Mouse (Mus musculus) E14TG2a.4 (cell line): ENCODE results near the gene Flt3l.
"Not testable (repeated sequence)": the region's sequence is repeated elsewhere in the genome, so short reads cannot be mapped to it uniquely, and the experiment has no call there.

ENCODE experiments used
- H3K27me3 ChIP-seq: 2 replicates; pipeline ENCODE4 v1.6.1; 2014; ENCODE audit warnings: low read length, control low read depth; ENCODE audit not compliant: insufficient read depth
- H3K36me3 ChIP-seq: 2 replicates; pipeline ENCODE4 v1.6.1; 2014; ENCODE audit warnings: low read length, control low read depth; ENCODE audit not compliant: insufficient read depth
- H3K4me1 ChIP-seq: replicated peaks from 2 replicates; pipeline ENCODE4 v1.6.1; 2014; ENCODE audit warnings: low read depth, low read length, control low read depth
- H3K4me3 ChIP-seq: replicated peaks from 2 replicates; pipeline ENCODE4 v1.5.1; 2014; ENCODE audit warnings: mild to moderate bottlenecking, low read length
- H3K9me3 ChIP-seq: 2 replicates; pipeline ENCODE4 v1.6.1; 2014; ENCODE audit warnings: low read length, control low read depth
- CTCF ChIP-seq: conservative IDR thresholded peaks from 2 replicates; pipeline ENCODE4 v1.5.1; 2014; ENCODE audit warnings: low read length
- NANOG ChIP-seq: IDR thresholded peaks from 2 replicates; pipeline ENCODE4 v1.6.1; 2014; ENCODE audit warnings: borderline replicate concordance, low read length, mixed read lengths
- POU5F1 ChIP-seq: IDR thresholded peaks from 2 replicates; pipeline ENCODE4 v1.6.1; 2014; ENCODE audit warnings: low read length, borderline replicate concordance

Gene Flt3l

GRCm38 (mm10) chr7:45103652-45104180 lies 32.5 kb downstream of the Flt3l start, which contains the start of gene Fcgrt:
Fcgrt (minus strand) TSS chr7:45103851.
- no peaks in the 10 kb centered on the region for H3K27me3 ChIP-seq
- no peaks in the 10 kb centered on the region for H3K9me3 ChIP-seq
- TF ChIP-seq POU5F1 (no peak), NANOG (no peak), CTCF (no peak)
- peaks cover 63% of the 10 kb centered on the region for H3K4me1 ChIP-seq
- H3K4me3 ChIP-seq = no peak within 1 kb of the TSS
- peaks cover 8% of the 10 kb centered on the region; the same call in 1 of the 2 replicates for H3K36me3 ChIP-seq

GRCm38 (mm10) chr7:45102940-45103585 lies 33.2 kb downstream of the Flt3l start:
- Histone ChIP-seq H3K36me3 (peaks cover 8% of the 10 kb centered on the region; the same call in 1 of the 2 replicates), H3K4me3 (no peak overlapping the region), H3K27me3 (no peaks in the 10 kb centered on the region), H3K4me1 (peaks cover 64% of the 10 kb centered on the region), H3K9me3 (no peaks in the 10 kb centered on the region)
- TF ChIP-seq CTCF = no peak
- no peak for TF ChIP-seq NANOG
- TF ChIP-seq POU5F1 = no peak

GRCm38 (mm10) chr7:45102441-45102840 lies 33.8 kb downstream of the Flt3l start:
- Histone ChIP-seq H3K36me3 (peaks cover 8% of the 10 kb centered on the region; the same call in 1 of the 2 replicates), H3K9me3 (no peaks in the 10 kb centered on the region), H3K4me1 (peaks cover 69% of the 10 kb centered on the region), H3K27me3 (no peaks in the 10 kb centered on the region), H3K4me3 (no peak overlapping the region)
- TF ChIP-seq POU5F1 = no peak
- TF ChIP-seq CTCF = no peak
- no peak for TF ChIP-seq NANOG

- Histone ChIP-seq H3K36me3 (peaks cover 8% of the 10 kb centered on the region; the same call in 1 of the 2 replicates), H3K9me3 (no peaks in the 10 kb centered on the region), H3K4me1 (peaks cover 64% of the 10 kb centered on the region), H3K4me3 (no peak overlapping the region), H3K27me3 (no peaks in the 10 kb centered on the region)
- TF ChIP-seq CTCF (no peak), NANOG (no peak), POU5F1 (no peak)
Measured at GRCm38 (mm10) chr7:45100046-45100445, 36.2 kb downstream of the Flt3l start.

DNA sequence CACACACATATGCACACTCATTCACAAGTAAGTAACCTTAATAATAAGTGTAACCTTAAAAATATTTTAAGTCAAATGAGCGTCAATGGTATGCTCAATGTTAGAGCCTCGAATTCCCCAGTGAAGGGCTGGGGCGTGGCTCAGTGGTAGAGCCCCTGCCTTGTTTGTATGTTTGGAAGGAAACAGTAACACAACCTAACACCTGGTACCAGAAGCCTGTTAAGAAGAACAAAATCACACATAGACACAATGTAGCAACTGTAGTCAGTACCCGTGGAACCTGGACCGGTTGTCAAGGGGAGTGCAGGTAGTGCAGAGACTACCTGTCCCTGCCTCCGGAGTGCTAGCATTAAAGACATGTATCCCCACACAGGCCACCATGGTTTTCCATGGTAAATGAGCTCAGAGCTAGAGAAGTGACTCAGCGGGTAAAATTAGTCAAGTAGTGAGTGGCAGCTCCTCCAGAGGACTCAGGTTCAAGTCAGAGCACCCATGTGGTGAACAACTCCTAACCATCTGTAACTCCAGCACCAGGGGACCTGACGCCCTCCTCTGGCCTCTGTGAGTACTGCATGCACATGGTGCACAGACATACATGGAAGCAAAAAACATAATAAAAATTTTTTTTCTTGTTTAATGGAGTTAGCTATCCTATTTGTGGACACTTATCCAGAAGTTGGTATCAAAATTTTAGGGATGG lies 37.5 kb downstream of the Flt3l start:
- Histone ChIP-seq H3K4me3 (no peak overlapping the region), H3K4me1 (peaks cover 68% of the 10 kb centered on the region), H3K27me3 (no peaks in the 10 kb centered on the region), H3K36me3 (peaks cover 8% of the 10 kb centered on the region; the same call in 1 of the 2 replicates), H3K9me3 (no peaks in the 10 kb centered on the region)
- TF ChIP-seq CTCF (peak; percentile 89), POU5F1 (no peak)

DNA sequence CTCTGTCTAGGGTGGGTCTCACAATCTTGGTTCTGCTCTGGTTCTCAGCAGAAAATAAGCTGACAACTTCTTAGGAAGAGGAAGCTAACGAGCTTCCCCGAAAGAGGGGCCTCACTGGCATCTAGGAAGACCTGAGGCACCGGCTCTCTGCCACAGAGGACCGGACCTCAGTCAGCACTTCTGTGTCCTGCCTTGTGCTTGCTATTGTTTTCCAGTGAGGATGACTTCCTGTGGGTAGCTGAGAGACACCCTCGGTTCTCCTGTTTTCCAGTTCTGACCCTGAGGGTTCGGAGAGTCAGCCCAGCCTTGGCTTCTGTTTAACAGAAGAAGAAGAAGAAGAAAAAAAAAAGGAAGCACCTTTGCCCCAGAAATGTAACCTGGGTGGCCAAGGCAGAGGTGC lies 38.8 kb downstream of the Flt3l start:
- TF ChIP-seq CTCF (no peak), POU5F1 (no peak), NANOG (no peak)

DNA sequence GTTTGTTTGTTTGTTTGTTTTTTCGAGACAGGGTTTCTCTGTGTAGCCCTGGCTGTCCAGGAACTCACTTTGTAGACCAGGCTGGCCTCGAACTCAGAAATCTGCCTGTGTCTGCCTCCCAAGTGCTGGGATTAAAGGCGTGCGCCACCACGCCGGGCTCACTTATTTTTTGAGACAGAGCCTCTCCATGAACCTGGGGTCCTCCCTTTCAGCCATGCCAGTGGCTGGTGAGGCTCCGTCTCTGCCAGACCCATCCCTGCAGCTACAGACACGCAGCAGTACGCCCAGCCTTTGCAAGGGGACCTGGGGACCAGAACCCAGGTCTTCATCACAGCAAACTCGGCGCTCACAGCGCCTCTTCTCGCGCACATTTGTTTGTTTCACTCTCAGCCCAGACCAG lies 40.3 kb downstream of the Flt3l start:
- H3K4me1 ChIP-seq = peaks cover 66% of the 10 kb centered on the region
- not testable (repeated sequence) for H3K27me3 ChIP-seq, H3K4me3 ChIP-seq, H3K9me3 ChIP-seq, H3K36me3 ChIP-seq

More for the DNA sequence above, 38.8 kb downstream of the Flt3l start:
- Histone ChIP-seq H3K27me3 (no peaks in the 10 kb centered on the region), H3K4me1 (peaks cover 65% of the 10 kb centered on the region), H3K4me3 (no peak overlapping the region), H3K36me3 (peaks cover 7% of the 10 kb centered on the region; the same call in 1 of the 2 replicates), H3K9me3 (no peaks in the 10 kb centered on the region)

GRCm38 (mm10) chr7:45095367-45095766 lies 40.9 kb downstream of the Flt3l start:
- Histone ChIP-seq H3K4me3 (no peak overlapping the region), H3K27me3 (no peaks in the 10 kb centered on the region), H3K36me3 (no peaks in the 10 kb centered on the region), H3K9me3 (no peaks in the 10 kb centered on the region), H3K4me1 (peaks cover 72% of the 10 kb centered on the region)
- TF ChIP-seq CTCF = no peak
- TF ChIP-seq NANOG = no peak
- TF ChIP-seq POU5F1 = no peak
